Mouse (Mus musculus) frontal cortex, adult (tissue): ENCODE measurements at regions not wholly inside any gene's neighbourhood (a gene's known extent, or its start where the extent isn't known, plus 50 kb on each side); places are given as distances from the start of the nearest gene placed in this dataset.
A peak's percentile ranks its signal among the peaks of the same experiment; 100 is the strongest.

Experiments
- ATAC-seq: cut with Nextera tagmentation; 2 replicates; pipeline ENCODE4 v1.9.2; 2017; ENCODE audit warnings: mild to moderate bottlenecking, moderate library complexity, mixed read lengths; ENCODE audit not compliant: low TSS enrichment

- ATAC-seq, result no peak; the same call in 1 of the 2 replicates
Observed at GRCm38 (mm10) chr4:97283099-97283498, 100.1 kb upstream of the Gm10192 start.

- no peak for ATAC-seq
Observed at GRCm38 (mm10) chr4:97282643-97283042, 99.7 kb upstream of the Gm10192 start.

- ATAC-seq, result no peak
Observed at GRCm38 (mm10) chr4:97281126-97281779, 98.3 kb upstream of the Gm10192 start.

GRCm38 (mm10) chr4:97280712-97281111 is 97.7 kb upstream of the Gm10192 start:
- no peak for ATAC-seq

GRCm38 (mm10) chr4:97236945-97237344 is 54.0 kb upstream of the Gm10192 start:
- ATAC-seq, result no peak

GRCm38 (mm10) chr4:97236384-97236783 is 53.4 kb upstream of the Gm10192 start:
- ATAC-seq, result no peak

- ATAC-seq, result peak; percentile 64
Observed at GRCm38 (mm10) chr4:97235945-97236383, 53.0 kb upstream of the Gm10192 start.
